Comparison of ENCODE assay signal across 9 mouse cellular contexts in genomic region chr9:4795544-4796288, GRCm38 (mm10). TPM values are rescaled to one million over a fixed set of nuclear protein-coding genes. Genes with fewer than 3 reads are reported as not detected.
A peak's percentile ranks its signal among the peaks of the same experiment; 100 is the strongest.
DNase-seq lines count a peak whose midpoint lies in the region; ATAC-seq lines count a peak whose summit lies in the region.
"Had no signal": no experiment of that assay in that cellular context is flagged by ENCODE, and none has a peak within 500 bp of the region (broad histone marks: within the 10 kb centered on the region; RNA-seq: fewer than 3 reads in every experiment).

Gene Gria4 (minus strand): TSS chr9:4796234.

- no peak; the same call in 1 of the 2 replicates for ATAC-seq in heart, embryonic 13.5 days (ENCODE audit: extremely low read depth, insufficient number of reproducible peaks, low FRiP score, low TSS enrichment)
- no peak for ATAC-seq in liver, embryonic 13.5 days (ENCODE audit: low read depth)

- no peaks in the 10 kb centered on the region for H3K9me3 ChIP-seq in heart, embryonic 13.5 days
- no peaks in the 10 kb centered on the region for H3K9me3 ChIP-seq in liver, embryonic 13.5 days (replicated peaks)

- peaks cover 15% of the 10 kb centered on the region for H3K27me3 ChIP-seq in heart, embryonic 13.5 days (replicated peaks)
- peaks cover 9% of the 10 kb centered on the region for H3K27me3 ChIP-seq in liver, embryonic 13.5 days
- H3K27me3 ChIP-seq: CH12.LX had no signal

- DNase-seq in heart, adult 9 months (ENCODE audit: low spot score in 2 of 2), result no peak
- peak; percentile 92 to 94 for DNase-seq in cerebellum, postnatal 10 days
- DNase-seq in frontal cortex, postnatal 14 days (ENCODE audit: low spot score in 2 of 2), result peak; percentile 67 to 71
- peak; percentile 78 to 85 for DNase-seq in kidney, postnatal 4 days
- DNase-seq in liver, embryonic 13.5 days, result no peak
- DNase-seq in right cerebral cortex, postnatal 36 days (ENCODE audit: low spot score in 2 of 2), result peak; percentile 76 to 77
- DNase-seq in thymus, postnatal 36 days, result no peak

- no peaks in the 10 kb centered on the region for H3K36me3 ChIP-seq in heart, embryonic 13.5 days
- H3K36me3 ChIP-seq in liver, embryonic 13.5 days, result no peaks in the 10 kb centered on the region

- WGBS in heart, embryonic 13.5 days, result under 1% methylated on average over 46 of the region's 46 CpGs
- WGBS in liver, embryonic 13.5 days (ENCODE audit: insufficient replicate concordance), result under 1% methylated on average over 46 of the region's 46 CpGs

- H3K4me2 ChIP-seq in heart, embryonic 13.5 days, result peak within 1 kb of the TSS; percentile 98
- peak within 1 kb of the TSS; percentile 37 for H3K4me2 ChIP-seq in liver, embryonic 13.5 days

- no peak within 1 kb of the TSS for H3K27ac ChIP-seq in heart, embryonic 13.5 days (replicated peaks)
- no peak within 1 kb of the TSS for H3K27ac ChIP-seq in liver, embryonic 13.5 days

- no peaks in the 10 kb centered on the region for H3K4me1 ChIP-seq in heart, embryonic 13.5 days
- no peaks in the 10 kb centered on the region for H3K4me1 ChIP-seq in liver, embryonic 13.5 days (replicated peaks)

- peak within 1 kb of the TSS; percentile 74 for H3K9ac ChIP-seq in heart, embryonic 13.5 days
- H3K9ac ChIP-seq in liver, embryonic 13.5 days, result no peak within 1 kb of the TSS

- H3K4me3 ChIP-seq in heart, embryonic 13.5 days, result peak within 1 kb of the TSS; percentile 65
- H3K4me3 ChIP-seq in liver, embryonic 13.5 days (replicated peaks), result peak within 1 kb of the TSS; percentile 32

RNA-seq across cellular contexts. Expression of gene Gria4, which starts in this region (rescaled TPM):
- 0.37 and 0.47 TPM in 2 replicates for polyA plus RNA-seq in heart, embryonic 13.5 days (2015; fragmentation: Nextera tagmentation; extraction: Ambion mirVana)
- 0.06 and 0.09 TPM in 2 replicates for polyA plus RNA-seq in liver, embryonic 13.5 days (2015; fragmentation: Nextera tagmentation; extraction: Ambion mirVana)

Comparison
In these comparisons a context has a peak if more than half of its experiments do, and no peak if none do; other contexts are left out.
1. DNase-seq: peak in cerebellum, postnatal 10 days (2 of 2), frontal cortex, postnatal 14 days (2 of 2), kidney, postnatal 4 days (2 of 2) and right cerebral cortex, postnatal 36 days (2 of 2); none in heart, adult 9 months (0 of 2), liver, embryonic 13.5 days (single experiment) and thymus, postnatal 36 days (0 of 2).